Mouse (Mus musculus) heart, embryonic 12.5 days (tissue): Measurements from ENCODE around the gene Ggnbp2. TPM values are rescaled to one million over a fixed set of nuclear protein-coding genes. Genes with fewer than 3 reads are reported as not detected.
A peak's percentile ranks its signal among the peaks of the same experiment; 100 is the strongest.

Experiments
- ATAC-seq: fragments of 200-750 bp; cut with Nextera tagmentation; 2 replicates; pipeline ENCODE4 v1.8.0; 2017; ENCODE audit warnings: moderate TSS enrichment, moderate library complexity; ENCODE audit not compliant: insufficient number of reproducible peaks, low FRiP score
- H3K27ac ChIP-seq: fragments of 300-500 bp; sonication (generic); 2 replicates; pipeline ENCODE4 v1.5.1; 2016; ENCODE audit warnings: mild to moderate bottlenecking, moderate library complexity; ENCODE audit not compliant: poor library complexity, severe bottlenecking
- H3K27me3 ChIP-seq: fragments of 300-500 bp; sonication (generic); replicated peaks from 2 replicates; pipeline ENCODE4 v1.6.1; 2016; ENCODE audit warnings: mild to moderate bottlenecking, moderate library complexity
- H3K36me3 ChIP-seq: fragments of 300-500 bp; sonication (generic); 2 replicates; pipeline ENCODE4 v1.6.1; 2016; ENCODE audit warnings: mild to moderate bottlenecking, moderate library complexity
- H3K4me1 ChIP-seq: fragments of 300-500 bp; sonication (generic); replicated peaks from 2 replicates; pipeline ENCODE4 v1.6.1; 2016; ENCODE audit warnings: mild to moderate bottlenecking
- H3K4me2 ChIP-seq: fragments of 300-500 bp; sonication (generic); 2 replicates; pipeline ENCODE4 v1.6.1; 2016; ENCODE audit warnings: mild to moderate bottlenecking, moderate library complexity
- H3K4me3 ChIP-seq: fragments of 300-500 bp; sonication (generic); 2 replicates; pipeline ENCODE4 v1.5.1; 2016; ENCODE audit warnings: mild to moderate bottlenecking
- H3K9ac ChIP-seq: fragments of 300-500 bp; sonication (generic); 2 replicates; pipeline ENCODE4 v1.6.1; 2016; ENCODE audit warnings: mild to moderate bottlenecking, moderate library complexity
- H3K9me3 ChIP-seq: fragments of 300-500 bp; sonication (generic); replicated peaks from 2 replicates; pipeline ENCODE4 v1.6.1; 2016; ENCODE audit warnings: mild to moderate bottlenecking, moderate library complexity
- WGBS: fragments of 180-500 bp; shearing (Covaris S2); methylation state at CpG from one replicate; pipeline ENCODE4 v1.1.7; 2016; 5-methylcytosine and 5-hydroxymethylcytosine counted together
- polyA plus RNA-seq: library from polyadenylated mRNA; unstranded; fragments of >200 nt; fragmentation: Nextera tagmentation; extraction: Ambion mirVana; gene quantifications from 2 replicates; pipeline ENCODE4 v1.2.1, GENCODE M21; 2016

Gene Ggnbp2
- polyA plus RNA-seq, 1 experiment from 2014 or later = 55.5 TPM

DNA sequence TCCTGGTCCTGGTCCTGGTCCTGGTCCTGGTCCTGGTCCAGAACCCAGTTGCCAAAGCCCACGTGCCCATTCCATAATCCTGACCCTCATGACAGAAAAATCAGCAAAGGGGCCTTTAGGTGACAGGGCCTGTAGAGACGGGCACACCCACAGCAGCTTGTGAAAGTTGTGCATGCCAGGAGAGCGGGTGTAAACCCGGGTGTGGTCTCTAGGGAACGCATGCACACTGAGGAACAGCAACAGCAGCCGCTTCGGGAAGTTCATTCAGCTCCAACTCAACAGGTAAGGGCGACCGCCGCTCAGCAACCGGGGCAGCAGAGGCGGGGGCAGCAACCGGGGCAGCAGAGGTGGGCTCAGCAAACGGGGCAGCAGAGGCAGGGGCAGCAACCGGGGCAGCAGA, 22.5 kb upstream of the Ggnbp2 start:
- no peak for ATAC-seq
- no peak overlapping the region for H3K4me2 ChIP-seq
- no peaks in the 10 kb centered on the region for H3K27me3 ChIP-seq
- 91% methylated on average over 14 of the region's 15 CpGs for WGBS
- H3K4me1 ChIP-seq = no peaks in the 10 kb centered on the region
- H3K27ac ChIP-seq = no peak overlapping the region
- peaks cover 88% of the 10 kb centered on the region for H3K36me3 ChIP-seq
- no peak overlapping the region for H3K4me3 ChIP-seq
- H3K9me3 ChIP-seq = no peaks in the 10 kb centered on the region
- H3K9ac ChIP-seq = no peak overlapping the region

DNA sequence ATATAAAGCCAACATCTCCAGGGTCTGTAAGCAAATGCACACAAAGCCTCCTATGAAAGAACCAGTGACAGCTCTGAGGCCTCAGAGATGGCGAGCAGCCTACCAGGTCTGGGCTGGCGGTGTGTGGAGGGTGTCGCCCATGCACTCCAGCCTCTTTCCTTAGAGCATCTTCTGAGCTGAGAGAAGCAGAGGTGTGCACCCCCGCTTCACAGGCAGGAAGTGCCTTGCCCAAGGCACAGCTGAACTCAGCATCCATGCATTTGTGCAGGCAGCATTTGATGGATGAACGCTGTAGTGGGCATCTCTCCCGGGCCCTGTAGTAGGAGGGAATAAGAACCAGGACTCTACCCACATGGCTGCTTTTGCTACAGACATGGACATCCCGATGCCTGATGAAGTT, 21.1 kb upstream of the Ggnbp2 start:
- no peak overlapping the region for H3K4me3 ChIP-seq
- H3K27ac ChIP-seq = no peak overlapping the region
- H3K4me2 ChIP-seq = no peak overlapping the region
- H3K9me3 ChIP-seq = no peaks in the 10 kb centered on the region
- no peaks in the 10 kb centered on the region for H3K27me3 ChIP-seq
- H3K36me3 ChIP-seq = peaks cover 87% of the 10 kb centered on the region
- 93% methylated on average over 7 of the region's 7 CpGs for WGBS
- H3K9ac ChIP-seq = no peak overlapping the region
- no peaks in the 10 kb centered on the region for H3K4me1 ChIP-seq
- ATAC-seq = no peak

DNA sequence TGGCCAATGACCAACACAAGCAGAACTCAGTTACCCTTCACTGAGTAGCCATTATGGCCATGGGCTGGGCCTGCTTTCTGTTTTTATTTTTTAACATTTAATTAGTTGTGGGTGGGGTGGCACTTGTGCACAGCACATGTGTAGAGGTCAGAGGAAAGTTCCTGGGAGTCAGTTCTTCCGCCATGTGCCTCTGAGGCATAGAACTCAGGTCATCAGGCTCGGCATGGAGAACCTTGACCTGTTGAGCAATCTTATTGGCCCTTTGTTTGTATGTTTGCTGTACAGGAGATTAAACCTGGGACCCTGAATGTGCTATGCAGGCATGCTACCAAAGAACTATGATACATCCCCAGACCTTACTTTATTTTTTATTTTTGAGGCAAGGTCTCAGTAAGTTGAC, 18.9 kb upstream of the Ggnbp2 start:
- H3K27ac ChIP-seq = no peak overlapping the region
- H3K36me3 ChIP-seq = peaks cover 86% of the 10 kb centered on the region
- WGBS = 87% methylated on average over 2 of the region's 2 CpGs
- H3K4me2 ChIP-seq = no peak overlapping the region
- ATAC-seq = no peak
- no peaks in the 10 kb centered on the region for H3K4me1 ChIP-seq
- H3K9me3 ChIP-seq = no peaks in the 10 kb centered on the region
- no peak overlapping the region for H3K9ac ChIP-seq
- H3K27me3 ChIP-seq = no peaks in the 10 kb centered on the region
- no peak overlapping the region for H3K4me3 ChIP-seq

DNA sequence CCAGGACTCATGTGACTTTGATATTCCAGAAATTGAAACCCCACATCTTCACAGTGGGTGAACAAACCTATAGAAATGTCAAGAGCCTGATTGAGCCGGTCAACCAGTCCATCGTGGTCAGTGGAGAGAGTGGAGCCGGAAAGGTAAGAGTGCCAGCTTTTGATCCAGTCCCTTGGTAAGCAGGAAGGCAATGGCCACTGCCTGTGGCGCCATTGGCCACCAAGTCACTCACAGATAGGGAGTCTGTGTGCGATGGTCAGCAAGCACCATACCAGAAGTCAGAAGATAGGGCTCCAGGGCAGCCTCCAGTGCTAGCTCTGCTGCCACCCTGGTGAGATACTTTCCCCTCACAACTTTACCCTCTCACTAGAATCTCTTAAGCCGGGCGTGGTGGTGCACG, 17.4 kb upstream of the Ggnbp2 start:
- H3K4me3 ChIP-seq = no peak overlapping the region
- no peak for ATAC-seq
- peaks cover 89% of the 10 kb centered on the region for H3K36me3 ChIP-seq
- H3K9me3 ChIP-seq = no peaks in the 10 kb centered on the region
- no peak overlapping the region for H3K4me2 ChIP-seq
- no peaks in the 10 kb centered on the region for H3K4me1 ChIP-seq
- no peak overlapping the region for H3K9ac ChIP-seq
- 92% methylated on average over 8 of the region's 8 CpGs for WGBS
- H3K27ac ChIP-seq = no peak overlapping the region
- no peaks in the 10 kb centered on the region for H3K27me3 ChIP-seq

DNA sequence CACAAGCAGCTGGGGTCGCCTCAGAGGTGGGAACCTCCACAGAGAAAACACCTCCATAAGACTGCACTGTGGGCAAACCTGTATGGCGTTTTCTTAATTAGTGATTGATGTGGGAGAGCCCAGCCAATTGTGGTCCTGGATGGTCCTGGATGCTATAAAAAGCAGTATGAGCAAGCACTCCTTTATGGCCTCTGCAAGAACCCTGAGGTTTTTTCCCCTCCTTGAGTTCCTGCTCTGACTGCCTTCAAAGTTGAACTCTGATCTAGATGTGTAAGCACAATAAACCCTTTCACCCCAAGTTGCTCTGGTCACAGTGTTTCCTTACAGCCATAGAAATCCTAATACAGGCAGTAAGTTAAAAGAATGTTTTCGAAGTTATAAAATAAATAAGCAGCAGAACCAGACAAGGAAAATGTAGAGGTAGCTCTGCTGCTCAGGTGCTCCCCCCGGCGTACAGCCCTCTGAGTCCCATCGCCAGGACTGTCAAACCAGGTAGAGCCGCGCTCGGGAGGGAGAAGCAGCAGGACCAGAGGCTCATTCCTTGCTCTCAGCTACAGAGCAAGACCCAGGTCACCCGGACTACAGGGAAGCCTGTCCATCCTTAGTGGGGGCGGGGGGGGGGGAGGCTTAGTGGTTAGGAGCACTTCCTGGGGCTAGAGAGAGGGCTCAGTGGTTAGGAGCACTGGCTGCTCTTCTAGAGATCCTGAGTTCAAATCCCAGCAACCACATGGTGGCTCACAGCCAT, 16.3 kb upstream of the Ggnbp2 start:
- WGBS = 88% methylated on average over 11 of the region's 11 CpGs
- Histone ChIP-seq H3K27ac (no peak overlapping the region), H3K36me3 (peaks cover 85% of the 10 kb centered on the region), H3K4me2 (no peak overlapping the region), H3K27me3 (no peaks in the 10 kb centered on the region), H3K4me3 (no peak overlapping the region), H3K9me3 (no peaks in the 10 kb centered on the region), H3K9ac (no peak overlapping the region), H3K4me1 (no peaks in the 10 kb centered on the region)
- ATAC-seq = no peak

DNA sequence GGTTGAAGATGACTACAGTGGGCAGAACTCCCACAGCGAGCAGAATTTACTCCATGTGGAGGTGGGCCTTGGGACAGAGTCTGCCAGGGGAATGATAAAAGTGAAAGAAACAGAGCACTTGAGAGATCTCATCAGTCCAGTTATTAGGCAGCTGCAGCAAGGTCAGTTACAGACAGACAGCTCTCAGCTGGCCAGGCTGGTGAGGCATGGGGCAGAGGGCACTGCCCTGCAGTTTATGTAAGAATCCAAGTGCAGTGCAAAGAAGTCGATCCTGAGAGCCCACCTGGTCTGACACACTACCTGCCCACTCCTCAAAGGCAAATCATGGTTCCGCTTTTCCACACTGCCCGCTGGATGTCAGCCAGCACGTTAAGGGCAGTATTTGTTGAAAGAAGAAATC, 15.6 kb upstream of the Ggnbp2 start:
- no peak for ATAC-seq
- WGBS = 89% methylated on average over 5 of the region's 5 CpGs
- H3K4me1 ChIP-seq = peaks cover 5% of the 10 kb centered on the region
- H3K4me3 ChIP-seq = no peak overlapping the region
- H3K27me3 ChIP-seq = no peaks in the 10 kb centered on the region
- no peak overlapping the region for H3K9ac ChIP-seq
- no peaks in the 10 kb centered on the region for H3K9me3 ChIP-seq
- H3K27ac ChIP-seq = no peak overlapping the region
- H3K4me2 ChIP-seq = no peak overlapping the region
- peaks cover 78% of the 10 kb centered on the region for H3K36me3 ChIP-seq

DNA sequence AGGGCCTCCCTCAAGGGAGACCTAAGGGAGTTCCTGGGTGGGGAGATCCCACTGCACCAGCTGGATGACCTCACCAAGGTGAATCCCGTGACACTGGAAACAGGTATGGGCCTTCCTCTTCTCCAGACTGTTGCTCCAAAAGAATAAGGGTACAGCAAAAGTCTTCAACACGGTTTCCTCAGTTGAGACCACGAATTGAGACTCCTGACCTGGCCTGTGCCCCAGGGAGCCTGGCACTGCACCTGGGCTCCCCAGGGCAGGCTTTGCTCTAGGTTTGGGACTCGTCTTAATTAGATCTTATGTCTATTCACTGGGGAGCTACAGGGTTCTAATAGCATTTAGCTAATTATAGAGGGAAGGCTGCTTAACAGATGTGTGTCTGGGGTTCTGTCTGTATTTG, 14.6 kb upstream of the Ggnbp2 start:
- H3K27ac ChIP-seq = no peak overlapping the region
- H3K36me3 ChIP-seq = peaks cover 74% of the 10 kb centered on the region
- no peak for ATAC-seq
- H3K4me1 ChIP-seq = peaks cover 11% of the 10 kb centered on the region
- WGBS = 83% methylated on average over 4 of the region's 4 CpGs
- no peak overlapping the region for H3K4me2 ChIP-seq
- no peaks in the 10 kb centered on the region for H3K27me3 ChIP-seq
- no peak overlapping the region for H3K4me3 ChIP-seq
- no peaks in the 10 kb centered on the region for H3K9me3 ChIP-seq
- no peak overlapping the region for H3K9ac ChIP-seq

DNA sequence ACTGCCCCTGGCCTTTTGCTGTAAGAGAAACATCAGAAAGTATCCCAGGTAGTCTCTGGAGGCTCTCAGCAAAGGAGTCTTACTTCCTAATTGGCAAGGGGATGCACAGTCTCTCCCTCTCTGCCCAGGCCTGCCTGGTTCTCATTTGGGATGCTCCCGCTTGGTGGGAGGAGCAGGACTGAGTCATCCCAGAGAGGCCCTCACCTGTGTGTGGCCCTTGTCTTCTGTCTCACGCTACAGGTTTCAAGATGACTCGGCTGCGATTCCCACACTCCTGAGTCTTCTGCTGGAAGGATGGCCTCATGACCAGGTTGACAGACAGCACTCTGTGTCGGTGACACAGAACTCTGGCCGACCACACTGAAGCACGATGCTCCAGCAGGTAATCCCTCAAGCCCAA, 11.7 kb upstream of the Ggnbp2 start:
- Histone ChIP-seq H3K9ac (no peak overlapping the region), H3K4me3 (no peak overlapping the region), H3K4me2 (no peak overlapping the region), H3K27me3 (no peaks in the 10 kb centered on the region), H3K4me1 (peaks cover 16% of the 10 kb centered on the region), H3K9me3 (no peaks in the 10 kb centered on the region), H3K36me3 (peaks cover 56% of the 10 kb centered on the region), H3K27ac (no peak overlapping the region)
- ATAC-seq = no peak
- WGBS = 92% methylated on average over 7 of the region's 7 CpGs

DNA sequence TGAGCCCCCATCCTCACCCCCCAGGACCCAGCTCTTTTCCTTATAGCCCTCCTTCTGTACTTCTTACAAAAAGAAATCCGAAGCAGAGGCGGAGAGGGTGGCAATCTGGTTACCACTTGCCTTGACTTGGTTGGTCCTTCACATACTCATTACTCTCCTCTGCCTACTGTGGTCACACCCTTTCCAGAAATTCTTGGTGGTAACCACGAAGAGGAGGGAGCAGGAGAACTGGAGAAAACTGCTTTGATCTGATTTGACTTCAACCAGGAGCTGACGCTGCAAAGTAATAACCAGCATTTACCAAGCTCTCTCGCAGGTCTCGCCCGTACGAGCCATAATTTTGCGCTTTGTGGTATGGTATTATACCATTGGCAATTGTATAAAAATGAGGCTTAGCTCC, 10.4 kb upstream of the Ggnbp2 start:
- Histone ChIP-seq H3K27me3 (no peaks in the 10 kb centered on the region), H3K9me3 (no peaks in the 10 kb centered on the region), H3K4me1 (peaks cover 16% of the 10 kb centered on the region), H3K27ac (peak overlapping the region; percentile 87), H3K9ac (peak overlapping the region; percentile 84), H3K36me3 (peaks cover 47% of the 10 kb centered on the region), H3K4me3 (peak overlapping the region; percentile 82), H3K4me2 (peak overlapping the region; percentile 94)
- 54% methylated on average over 9 of the region's 9 CpGs for WGBS
- ATAC-seq = no peak

DNA sequence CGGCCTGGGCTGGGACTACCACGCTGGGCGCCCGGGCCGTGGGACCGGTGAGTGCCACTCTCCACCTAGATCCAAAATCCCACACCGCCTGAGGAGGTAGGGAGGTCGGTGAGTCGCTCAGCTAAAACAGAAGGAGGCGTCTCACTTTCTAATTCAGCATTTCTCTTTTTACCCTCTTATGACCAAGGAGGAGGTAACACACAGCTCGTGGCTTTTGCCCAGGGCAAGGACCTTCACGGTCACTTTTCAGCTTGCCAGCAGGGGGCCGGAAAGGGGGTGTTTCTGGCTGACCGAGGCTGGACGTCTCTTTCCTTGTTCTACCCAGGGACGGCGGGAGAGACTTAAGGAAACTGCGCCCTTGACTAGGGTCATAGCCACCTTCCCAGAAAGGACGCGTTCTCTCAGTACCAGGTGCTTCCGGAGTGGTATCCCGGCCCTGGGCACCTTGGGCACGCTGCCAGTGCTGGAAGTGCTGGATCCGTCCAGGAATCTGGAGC, 9.9 kb upstream of the Ggnbp2 start:
- Histone ChIP-seq H3K27ac (peak overlapping the region; percentile 87), H3K27me3 (no peaks in the 10 kb centered on the region), H3K4me1 (peaks cover 16% of the 10 kb centered on the region), H3K4me3 (peak overlapping the region; percentile 82), H3K36me3 (peaks cover 44% of the 10 kb centered on the region), H3K9me3 (no peaks in the 10 kb centered on the region), H3K9ac (peak overlapping the region; percentile 84), H3K4me2 (peak overlapping the region; percentile 94)
- WGBS = under 1% methylated on average over 24 of the region's 24 CpGs
- ATAC-seq = peak; percentile 71

DNA sequence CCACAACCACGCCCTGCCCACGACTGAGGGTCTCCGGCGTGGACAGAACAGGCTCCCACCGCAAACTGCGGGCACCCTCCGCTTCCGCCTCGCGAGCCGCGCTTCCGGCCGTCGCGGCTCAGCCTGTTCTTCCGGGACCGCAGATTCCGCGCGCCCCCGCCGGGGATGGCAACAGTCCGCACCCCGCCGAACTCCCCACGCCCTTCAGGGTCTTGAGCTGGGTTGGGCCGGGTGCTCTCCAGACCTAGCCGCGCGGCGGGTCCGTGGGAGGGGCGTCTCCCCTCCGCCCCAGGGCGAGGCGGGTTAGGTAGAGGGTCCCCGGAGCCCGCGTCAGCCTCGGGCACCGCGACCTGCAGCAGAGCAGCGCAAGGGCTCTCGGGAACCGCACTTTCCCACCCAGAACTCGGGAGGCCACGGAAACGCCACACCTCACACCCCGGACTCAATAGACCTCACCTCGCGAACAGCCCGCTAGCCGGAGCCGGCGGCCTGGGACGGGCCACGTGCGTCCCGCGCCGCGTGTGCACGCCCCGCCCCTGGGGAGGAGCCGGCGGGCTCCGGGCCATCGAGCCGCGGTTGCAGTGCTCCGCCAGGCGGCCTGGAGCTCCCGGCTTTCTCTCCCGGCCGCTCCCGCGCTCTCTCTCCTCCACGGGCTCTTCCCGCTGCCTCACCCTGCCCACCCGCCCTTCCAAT, 9.3 kb upstream of the Ggnbp2 start, which contains the start of the genes Myo19 and Pigw:
Gene Myo19, plus strand, starts transcription at position 377 of the 693 bp plus-strand sequence.
Gene Pigw, minus strand, starts transcription at position 514 of the 693 bp plus-strand sequence.
- Histone ChIP-seq H3K27ac (peak within 1 kb of the TSS; percentile 87), H3K4me1 (peaks cover 16% of the 10 kb centered on the region), H3K9me3 (no peaks in the 10 kb centered on the region), H3K4me2 (peak within 1 kb of the TSS; percentile 94), H3K9ac (peak within 1 kb of the TSS; percentile 84), H3K36me3 (peaks cover 38% of the 10 kb centered on the region), H3K27me3 (no peaks in the 10 kb centered on the region), H3K4me3 (peak within 1 kb of the TSS; percentile 82)
- ATAC-seq = peak; percentile 97
- WGBS = under 1% methylated on average over 78 of the region's 81 CpGs
